18 mouse cellular contexts compared by ENCODE assay signal in the genomic region with DNA sequence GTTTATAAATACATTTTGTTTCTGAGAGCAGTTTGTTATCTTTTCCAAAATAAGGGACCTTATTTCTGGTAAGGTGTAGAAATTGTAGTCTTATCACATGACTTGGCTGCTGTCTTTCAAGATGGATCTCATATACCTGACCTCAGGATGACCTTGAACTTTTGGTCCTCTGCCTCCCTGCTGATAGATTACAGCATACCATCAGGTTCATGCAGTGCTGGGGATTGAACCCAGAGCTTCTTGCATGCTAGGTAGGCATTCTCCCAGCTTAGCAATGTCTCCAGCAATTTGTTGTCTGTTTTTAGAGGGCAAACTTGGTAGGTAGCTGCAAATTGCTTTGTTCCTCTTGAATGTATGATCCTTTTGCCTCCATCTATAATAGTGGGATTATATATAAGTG.
"Had no signal": no experiment of that assay in that cellular context is flagged by ENCODE, and none has a peak within 500 bp of the region (broad histone marks: within the 10 kb centered on the region; RNA-seq: fewer than 3 reads in every experiment).

No protein-coding gene starts in this region.

- H3K9ac ChIP-seq: lung, embryonic 14.5 days; midbrain, embryonic 12.5 days; neural tube, embryonic 13.5 days; neural tube, embryonic 15.5 days had no signal

- H3K27me3 ChIP-seq: midbrain, embryonic 12.5 days; neural tube, embryonic 13.5 days; neural tube, embryonic 15.5 days had no signal

- H3K4me3 ChIP-seq: midbrain, embryonic 10.5 days; midbrain, embryonic 12.5 days; myocyte; neural tube, embryonic 13.5 days; neural tube, embryonic 15.5 days had no signal

- H3K9me3 ChIP-seq: midbrain, embryonic 10.5 days; midbrain, embryonic 12.5 days; neural tube, embryonic 13.5 days; neural tube, embryonic 15.5 days had no signal

- H3K27ac ChIP-seq: midbrain, embryonic 10.5 days; midbrain, embryonic 12.5 days; neural tube, embryonic 13.5 days; neural tube, embryonic 15.5 days had no signal

- ATAC-seq: midbrain, embryonic 16.5 days had no signal

- DNase-seq: lung, embryonic 14.5 days; lung, postnatal 10 days; lung, postnatal 4 days; midbrain, embryonic 14.5 days; retina, postnatal 1 day; right cerebral cortex, adult 18-20 months; right cerebral cortex, postnatal 25 days; right cerebral cortex, postnatal 4 days; spleen, adult 18-20 months; thymus, adult 18-20 months; thymus, postnatal 25 days; thymus, postnatal 4 days had no signal

- H3K4me2 ChIP-seq: lung, embryonic 14.5 days; midbrain, embryonic 12.5 days; neural tube, embryonic 13.5 days; neural tube, embryonic 15.5 days had no signal
